ENCODE assay signal across 16 mouse cellular contexts in the genomic region with DNA sequence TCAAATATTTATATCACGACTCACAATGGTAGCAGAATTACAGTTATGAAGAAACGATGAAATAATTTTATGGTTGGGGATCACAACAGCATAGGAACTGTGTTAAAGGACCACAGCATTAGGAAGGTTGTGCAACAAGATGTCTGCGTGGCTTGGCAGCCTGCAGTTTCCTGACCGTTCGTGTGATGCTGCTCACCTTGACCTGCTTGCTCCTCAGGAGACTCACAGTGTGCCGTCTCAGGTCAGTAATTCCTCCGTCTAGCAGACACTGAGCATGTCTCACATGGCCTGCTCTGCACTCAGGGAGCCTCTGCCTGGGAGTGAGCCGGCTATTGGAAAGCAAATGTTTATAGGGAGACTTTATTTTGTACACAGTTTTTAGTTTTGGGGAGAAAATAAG.
"Had no signal": no experiment of that assay in that cellular context is flagged by ENCODE, and none has a peak within 500 bp of the region (broad histone marks: within the 10 kb centered on the region; RNA-seq: fewer than 3 reads in every experiment).

No protein-coding gene starts in this region.

- H3K4me2 ChIP-seq: limb, embryonic 13.5 days; neural tube, embryonic 13.5 days had no signal

- H3K4me3 ChIP-seq: limb, embryonic 13.5 days; midbrain, embryonic 10.5 days; neural tube, embryonic 13.5 days had no signal

- H3K9ac ChIP-seq: limb, embryonic 13.5 days; liver, embryonic 14.5 days; neural tube, embryonic 13.5 days had no signal

- H3K27ac ChIP-seq: limb, embryonic 13.5 days; liver, embryonic 14.5 days; midbrain, embryonic 10.5 days; neural tube, embryonic 13.5 days had no signal

- H3K36me3 ChIP-seq: limb, embryonic 13.5 days; neural tube, embryonic 13.5 days had no signal

- H3K27me3 ChIP-seq: limb, embryonic 13.5 days; neural tube, embryonic 13.5 days had no signal

- ATAC-seq: inflammation-experienced regulatory T-cells, adult 6 months; intestine, postnatal 0 days; midbrain, embryonic 16.5 days had no signal

- DNase-seq: layer of hippocampus, adult 9-11 months; layer of hippocampus, postnatal 36 days; lung, adult 18-20 months; lung, postnatal 4 days; retina, postnatal 1 day; right cerebral cortex, postnatal 4 days; spleen, adult 18-20 months; thymus, adult 18-20 months; thymus, postnatal 14 days had no signal

- H3K9me3 ChIP-seq: limb, embryonic 13.5 days; midbrain, embryonic 10.5 days; neural tube, embryonic 13.5 days had no signal

- H3K4me1 ChIP-seq: limb, embryonic 13.5 days; midbrain, embryonic 10.5 days; neural tube, embryonic 13.5 days had no signal
